Mouse (Mus musculus) kidney, adult 18-20 months (tissue): ENCODE data around the gene Vmn2r60.
"Not testable (repeated sequence)": the region's sequence is repeated elsewhere in the genome, so short reads cannot be mapped to it uniquely, and the experiment has no call there.

Source experiments
- DNase-seq: peaks from one replicate; pipeline ENCODE4 v3.0.0; 2021

Gene Vmn2r60

GRCm38 (mm10) chr7:42107470-42107869, at the start of gene Vmn2r60:
TSS of gene Vmn2r60 (plus strand) at chr7:42107770.
- no peak for DNase-seq

- no peak for DNase-seq
These were observed 48.6 kb upstream of the Vmn2r60 start, which contains the start of gene Vmn2r59 for GRCm38 (mm10) chr7:42058923-42059322. TSS of gene Vmn2r59 (minus strand) at chr7:42059023.

- DNase-seq = not testable (repeated sequence)
These were observed 509 bp upstream of the Vmn2r60 start for GRCm38 (mm10) chr7:42107061-42107460.
